Mouse (Mus musculus) brain, embryonic 14.5 days (tissue): ENCODE data around the gene Pknox2.

Experiments used
- CTCF ChIP-seq: fragments of 200-500 bp; IDR thresholded peaks from 2 replicates; pipeline ENCODE4 v1.5.1; 2012; ENCODE audit warnings: inconsistent platforms, mild to moderate bottlenecking, moderate library complexity, borderline replicate concordance; ENCODE audit not compliant: insufficient read depth, insufficient read length; ENCODE audit errors: extremely low read depth
- POLR2A ChIP-seq: fragments of 200-500 bp; IDR thresholded peaks from 2 replicates; pipeline ENCODE4 v1.6.1; 2012; ENCODE audit warnings: mild to moderate bottlenecking, inconsistent platforms, borderline replicate concordance; ENCODE audit not compliant: poor library complexity, insufficient read depth, insufficient read length, severe bottlenecking; ENCODE audit errors: extremely low read depth

DNA sequence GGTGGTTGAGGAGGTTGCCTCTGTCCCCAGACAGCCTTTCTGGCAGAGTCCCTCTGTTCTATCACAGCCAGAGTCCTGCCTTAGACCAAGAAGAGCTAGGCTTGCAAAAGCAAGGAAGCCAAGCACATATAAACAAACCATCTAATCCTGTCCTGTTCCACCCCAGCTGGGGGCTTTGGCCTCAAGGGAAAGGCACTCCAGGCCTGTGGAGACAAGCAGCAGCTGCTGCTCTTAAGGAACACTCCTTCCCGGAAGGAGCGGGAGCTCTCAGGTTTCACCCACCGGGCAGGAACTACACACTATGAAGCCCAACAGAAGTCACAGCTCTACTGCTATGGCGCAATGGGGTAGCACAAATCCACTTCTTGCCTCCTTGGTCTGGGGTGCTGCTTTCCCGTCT is 230.3 kb downstream of the Pknox2 start:
- TF ChIP-seq POLR2A, result no peak
- TF ChIP-seq CTCF, result no peak
